Mouse (Mus musculus): ENCODE measurements around the gene Dstyk. TPM values are rescaled to one million over a fixed set of nuclear protein-coding genes. Genes with fewer than 3 reads are reported as not detected.

The Dstyk gene
- total RNA-seq (2017), result 29.6 and 42.8 TPM in 2 replicates

DNA sequence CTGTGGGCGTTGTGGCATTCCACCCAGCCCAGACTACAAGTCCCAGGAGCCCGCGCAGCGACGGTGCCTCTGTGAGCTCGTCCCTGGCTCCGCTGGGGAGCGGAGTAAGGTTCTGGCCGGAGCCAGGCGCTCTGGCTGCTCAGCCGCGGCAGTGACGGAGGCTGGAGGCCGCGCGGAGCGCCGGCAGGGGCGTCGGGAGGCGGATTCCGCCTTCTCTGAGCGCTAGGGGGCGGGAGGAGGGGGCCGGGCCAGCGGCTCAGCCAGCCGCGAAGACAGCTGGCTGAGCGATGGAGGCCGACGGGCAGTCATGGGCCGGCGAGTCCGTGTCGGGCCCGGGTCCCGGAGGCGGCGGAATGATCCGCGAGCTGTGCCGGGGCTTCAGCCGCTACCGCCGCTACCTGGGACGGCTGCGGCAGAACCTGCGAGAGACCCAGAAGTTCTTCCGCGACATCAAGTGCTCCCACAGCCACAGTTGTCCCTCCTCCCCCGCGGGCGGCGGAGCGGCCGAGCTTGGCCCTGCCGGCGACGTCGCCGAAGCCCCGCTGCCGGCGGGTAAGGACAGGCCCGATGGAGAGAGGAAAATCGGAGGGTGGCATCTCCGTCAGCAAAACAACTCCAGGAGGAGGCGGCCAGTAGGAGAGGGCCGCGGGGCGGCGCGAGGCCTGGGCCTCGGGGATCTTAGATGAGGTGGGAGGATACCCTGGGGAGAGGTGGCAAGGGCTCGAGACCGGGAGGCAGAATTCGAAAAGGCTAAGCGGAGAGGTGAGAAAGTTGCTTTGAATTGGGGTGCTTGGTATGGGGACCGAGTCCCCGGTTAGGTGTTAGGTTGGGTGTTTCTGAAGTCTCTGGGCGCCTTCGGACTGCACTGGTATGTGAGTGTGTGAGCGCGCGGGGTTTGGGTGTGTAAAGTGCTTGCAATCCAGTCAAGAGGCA is at the start of gene Dstyk:
Gene Dstyk (plus strand): TSS at position 237 of the 933 bp plus-strand sequence.
- peak; percentile 93 for ATAC-seq (replicated peaks in 1 of 2; ENCODE audit: insufficient read depth in 1 of 2, low FRiP score in 2 of 2, low TSS enrichment in 1 of 2, low read depth in 1 of 2, poor library complexity in 2 of 2, severe bottlenecking in 2 of 2)

- peak; percentile 71 to 83 for ATAC-seq (replicated peaks in 1 of 2; ENCODE audit: insufficient read depth in 1 of 2, low FRiP score in 2 of 2, low TSS enrichment in 1 of 2, low read depth in 1 of 2, poor library complexity in 2 of 2, severe bottlenecking in 2 of 2)
These were observed 49.5 kb upstream of the Dstyk start for GRCm38 (mm10) chr1:132367692-132368506.

DNA sequence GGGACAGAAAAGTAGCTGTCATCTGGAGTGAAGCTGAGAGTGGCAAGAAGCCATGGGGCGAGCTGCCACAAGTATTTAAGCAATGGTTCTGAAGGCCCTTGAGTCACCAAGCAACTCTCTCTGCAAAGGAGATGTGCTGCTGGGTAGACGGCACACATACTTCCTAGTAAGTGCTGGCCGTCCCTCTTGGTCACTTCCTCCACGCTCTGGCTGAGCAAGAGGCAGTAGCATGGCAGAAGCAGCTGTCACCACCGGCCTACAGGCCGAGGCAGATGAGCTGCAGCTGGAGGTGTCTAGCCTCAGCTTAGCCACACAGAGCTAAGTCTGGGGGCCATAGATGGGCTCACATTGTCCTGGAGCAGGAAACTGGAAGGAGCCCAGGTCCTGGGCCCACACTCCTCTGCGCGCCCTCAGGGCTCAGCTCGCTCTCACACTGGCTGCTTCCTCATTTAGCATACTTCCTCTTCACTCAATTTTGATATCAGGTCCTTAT is 46.6 kb upstream of the Dstyk start:
- peak; percentile 59 to 67 for ATAC-seq (replicated peaks in 1 of 2; ENCODE audit: insufficient read depth in 1 of 2, low FRiP score in 2 of 2, low TSS enrichment in 1 of 2, low read depth in 1 of 2, poor library complexity in 2 of 2, severe bottlenecking in 2 of 2)

DNA sequence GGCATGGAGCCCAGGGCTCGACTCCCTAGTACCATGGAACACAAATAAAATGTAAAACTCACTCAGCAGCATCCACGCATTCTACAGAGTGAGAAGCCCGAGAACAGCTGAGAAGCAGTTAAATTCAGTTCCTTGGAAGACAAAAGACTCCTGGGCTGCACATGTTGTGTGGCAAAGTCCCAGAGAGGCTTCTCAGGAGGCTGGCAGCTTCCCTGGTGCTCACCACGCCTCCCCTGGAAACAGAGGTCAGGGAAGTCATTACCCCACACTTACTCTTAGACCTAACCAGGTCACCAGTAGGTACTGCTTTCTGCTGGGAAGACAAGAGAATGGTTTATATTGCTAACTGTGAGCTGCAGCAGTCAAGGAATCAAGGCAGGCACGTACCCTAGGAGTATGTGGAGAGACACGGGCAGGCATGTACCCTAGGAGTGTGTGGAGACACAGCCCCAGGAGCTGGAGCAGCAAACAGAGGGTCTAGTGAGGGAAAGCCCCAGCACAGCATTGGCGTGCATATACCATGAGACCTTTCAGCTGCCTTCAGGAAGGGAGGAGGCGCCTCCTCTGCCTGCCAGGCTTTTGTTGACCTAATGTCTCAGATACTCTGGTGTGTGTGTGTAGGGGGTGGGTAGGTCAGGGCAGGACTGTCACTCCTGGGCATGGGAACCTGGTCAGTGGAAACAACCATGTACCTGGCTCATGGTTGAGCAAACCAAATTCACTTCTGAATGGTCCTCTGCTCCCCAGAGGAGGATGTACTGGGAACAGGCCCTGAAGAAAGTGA is 45.9 kb upstream of the Dstyk start:
- no peak for ATAC-seq (replicated peaks in 1 of 2; ENCODE audit: insufficient read depth in 1 of 2, low FRiP score in 2 of 2, low TSS enrichment in 1 of 2, low read depth in 1 of 2, poor library complexity in 2 of 2, severe bottlenecking in 2 of 2)

- ATAC-seq (replicated peaks in 1 of 2; ENCODE audit: insufficient read depth in 1 of 2, low FRiP score in 2 of 2, low TSS enrichment in 1 of 2, low read depth in 1 of 2, poor library complexity in 2 of 2, severe bottlenecking in 2 of 2), result no peak
These were observed 45.0 kb upstream of the Dstyk start for GRCm38 (mm10) chr1:132372354-132372753.

DNA sequence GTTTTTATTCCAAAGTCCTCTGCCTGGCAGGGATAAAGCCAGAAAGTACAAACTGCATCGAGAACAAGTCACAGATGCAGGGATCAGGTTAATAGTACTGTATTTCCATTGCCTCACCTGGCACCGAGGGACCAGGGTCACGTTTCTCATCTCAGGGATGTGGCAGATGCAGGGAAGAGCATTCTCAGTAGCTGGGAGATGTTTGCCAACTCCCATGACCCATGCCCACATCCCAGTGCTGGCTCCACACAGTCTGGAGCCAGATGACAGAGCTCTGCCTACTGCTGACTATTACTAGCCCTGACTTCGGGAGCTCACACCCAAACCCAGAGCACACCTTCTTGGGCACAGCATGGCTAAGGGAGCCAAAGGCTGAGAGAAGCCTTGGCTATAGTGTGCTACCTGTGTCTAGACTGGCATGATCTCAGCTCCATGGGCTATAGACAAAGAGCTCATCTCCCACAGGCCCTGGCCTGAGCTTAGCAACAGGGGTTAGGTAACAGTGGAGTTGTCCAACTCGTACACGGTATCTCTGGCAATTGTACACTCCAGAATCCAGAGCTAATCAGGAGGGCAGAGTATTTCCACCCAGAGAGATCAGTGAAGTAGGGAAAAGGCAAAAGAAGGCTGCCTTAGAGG is 44.3 kb upstream of the Dstyk start:
- no peak for ATAC-seq (replicated peaks in 1 of 2; ENCODE audit: insufficient read depth in 1 of 2, low FRiP score in 2 of 2, low TSS enrichment in 1 of 2, low read depth in 1 of 2, poor library complexity in 2 of 2, severe bottlenecking in 2 of 2)

GRCm38 (mm10) chr1:132374140-132374872 is 43.0 kb upstream of the Dstyk start:
- no peak for ATAC-seq (replicated peaks in 1 of 2; ENCODE audit: insufficient read depth in 1 of 2, low FRiP score in 2 of 2, low TSS enrichment in 1 of 2, low read depth in 1 of 2, poor library complexity in 2 of 2, severe bottlenecking in 2 of 2)

DNA sequence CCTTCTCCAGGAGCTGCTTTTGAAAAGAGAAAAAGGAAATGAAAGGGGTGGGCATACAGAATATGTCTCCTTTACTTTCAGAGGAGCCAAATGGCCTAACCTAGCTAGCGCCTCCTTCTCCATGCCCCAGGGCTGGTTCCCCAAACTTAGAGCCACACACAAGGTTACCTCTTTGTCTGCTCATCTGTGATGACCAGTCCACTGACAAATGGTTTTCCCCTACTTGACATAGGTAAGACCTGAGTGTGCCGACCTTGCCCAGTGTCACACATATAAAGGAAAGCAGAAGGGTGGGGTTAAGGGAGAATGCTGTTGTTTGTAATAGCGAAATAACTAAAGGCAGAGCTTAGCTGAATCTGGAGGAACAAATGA is 42.5 kb upstream of the Dstyk start:
- no peak for ATAC-seq (replicated peaks in 1 of 2; ENCODE audit: insufficient read depth in 1 of 2, low FRiP score in 2 of 2, low TSS enrichment in 1 of 2, low read depth in 1 of 2, poor library complexity in 2 of 2, severe bottlenecking in 2 of 2)

DNA sequence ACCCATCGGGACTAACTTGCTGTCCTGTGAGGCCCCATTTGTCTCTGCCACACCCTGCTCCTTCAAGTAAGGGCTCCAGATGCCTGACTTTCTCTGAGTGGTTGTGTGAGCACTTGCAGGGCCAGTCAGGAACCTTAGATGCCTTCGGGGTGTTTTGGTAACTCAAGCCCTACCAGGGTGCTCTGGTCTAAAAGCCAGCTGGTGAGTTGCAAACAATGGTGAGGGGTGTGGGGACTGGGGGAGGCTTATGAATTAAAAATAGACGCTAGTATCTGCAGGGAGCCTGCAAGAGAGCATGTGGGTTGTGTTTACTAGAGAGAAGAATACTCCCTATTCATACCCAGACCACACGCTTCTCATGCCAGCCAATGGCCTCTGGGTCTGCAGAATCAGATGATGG is 42.1 kb upstream of the Dstyk start:
- ATAC-seq (replicated peaks in 1 of 2; ENCODE audit: insufficient read depth in 1 of 2, low FRiP score in 2 of 2, low TSS enrichment in 1 of 2, low read depth in 1 of 2, poor library complexity in 2 of 2, severe bottlenecking in 2 of 2), result no peak

DNA sequence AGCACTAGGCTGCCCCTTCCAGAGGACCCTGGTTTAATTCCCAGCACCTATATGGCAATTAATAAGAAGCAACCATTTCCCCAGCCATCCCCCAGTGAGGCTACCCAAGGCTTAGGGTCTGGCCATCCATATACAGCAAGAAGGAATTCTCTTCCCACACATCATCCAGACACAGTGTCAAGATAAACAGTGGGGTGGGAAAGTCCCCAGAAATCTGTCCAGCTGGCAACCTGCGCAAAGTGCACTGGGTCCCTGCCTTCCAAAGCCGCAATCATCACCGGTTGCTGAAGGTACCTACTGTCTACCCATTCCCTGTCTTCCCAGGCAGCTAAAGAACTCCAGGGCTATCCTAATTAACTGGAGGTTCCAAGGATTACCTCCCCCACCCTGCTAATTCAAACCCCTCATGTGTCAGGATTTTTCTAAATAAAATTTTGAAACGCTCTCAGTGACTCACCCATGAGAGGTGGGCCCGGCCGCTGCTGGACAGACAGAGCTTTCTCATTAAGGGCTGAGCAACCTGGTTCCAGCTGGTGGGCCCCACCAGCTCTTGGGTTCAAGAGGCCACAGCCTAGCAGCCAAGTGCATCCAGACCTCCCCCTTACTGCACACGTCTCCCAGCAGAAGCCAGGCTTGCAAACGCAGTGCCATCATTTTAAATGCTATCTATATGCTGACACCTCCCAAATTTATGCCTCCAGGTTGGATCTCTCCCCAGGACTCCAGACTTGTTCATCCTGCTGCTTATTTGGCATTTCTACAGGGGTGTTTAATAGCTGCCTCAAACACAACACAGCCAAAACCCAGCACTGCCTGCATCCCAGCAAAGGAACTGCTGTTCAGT is 40.9 kb upstream of the Dstyk start:
- no peak for ATAC-seq (replicated peaks in 1 of 2; ENCODE audit: insufficient read depth in 1 of 2, low FRiP score in 2 of 2, low TSS enrichment in 1 of 2, low read depth in 1 of 2, poor library complexity in 2 of 2, severe bottlenecking in 2 of 2)

GRCm38 (mm10) chr1:132377055-132377365 is 40.3 kb upstream of the Dstyk start:
- no peak for ATAC-seq (replicated peaks in 1 of 2; ENCODE audit: insufficient read depth in 1 of 2, low FRiP score in 2 of 2, low TSS enrichment in 1 of 2, low read depth in 1 of 2, poor library complexity in 2 of 2, severe bottlenecking in 2 of 2)

DNA sequence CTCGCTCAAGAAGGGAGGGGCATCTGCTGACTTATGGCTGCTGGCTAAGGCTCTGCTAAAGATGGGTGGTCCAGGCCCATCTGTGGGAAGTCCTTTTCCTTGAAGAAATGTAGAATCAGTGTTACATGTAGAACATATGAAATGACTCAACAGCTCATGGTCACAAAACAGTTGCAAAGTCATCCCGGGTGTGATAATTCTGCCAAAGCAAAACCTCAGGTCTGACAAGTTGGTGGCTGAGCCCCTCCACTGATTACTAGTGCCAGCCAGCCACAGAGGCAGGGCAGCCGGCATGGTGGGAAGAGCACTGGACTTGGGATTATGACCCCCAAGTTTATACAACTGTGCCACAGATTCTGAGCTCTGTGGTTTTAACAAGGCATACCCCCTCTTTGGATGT is 39.5 kb upstream of the Dstyk start:
- peak; percentile 45 to 51; a peak in 3 of 4 replicates for ATAC-seq (replicated peaks in 1 of 2; ENCODE audit: insufficient read depth in 1 of 2, low FRiP score in 2 of 2, low TSS enrichment in 1 of 2, low read depth in 1 of 2, poor library complexity in 2 of 2, severe bottlenecking in 2 of 2)

GRCm38 (mm10) chr1:132380550-132381100 is 36.7 kb upstream of the Dstyk start:
- ATAC-seq (replicated peaks in 1 of 2; ENCODE audit: insufficient read depth in 1 of 2, low FRiP score in 2 of 2, low TSS enrichment in 1 of 2, low read depth in 1 of 2, poor library complexity in 2 of 2, severe bottlenecking in 2 of 2), result no peak

DNA sequence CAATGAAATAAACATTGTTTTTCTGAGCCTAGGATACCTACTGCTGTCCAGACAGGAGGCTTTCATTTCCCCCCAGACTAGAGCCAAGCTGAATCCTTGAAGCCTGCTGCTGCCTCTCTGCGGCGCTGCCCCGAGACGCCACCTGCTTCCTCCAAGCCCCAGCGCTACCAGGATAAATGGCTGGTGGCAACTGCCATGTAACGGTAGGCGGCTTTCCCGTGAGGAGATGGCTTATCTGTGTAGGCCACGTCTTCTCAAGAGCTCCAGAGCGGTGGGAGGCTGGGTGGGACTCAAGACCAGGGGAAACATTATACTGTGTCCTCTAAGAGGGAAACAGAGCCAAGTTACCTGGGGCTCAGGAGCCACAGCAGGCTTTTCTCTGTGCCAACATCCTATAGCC is 35.4 kb upstream of the Dstyk start:
- ATAC-seq (replicated peaks in 1 of 2; ENCODE audit: insufficient read depth in 1 of 2, low FRiP score in 2 of 2, low TSS enrichment in 1 of 2, low read depth in 1 of 2, poor library complexity in 2 of 2, severe bottlenecking in 2 of 2), result peak; percentile 67 to 72

- ATAC-seq (replicated peaks in 1 of 2; ENCODE audit: insufficient read depth in 1 of 2, low FRiP score in 2 of 2, low TSS enrichment in 1 of 2, low read depth in 1 of 2, poor library complexity in 2 of 2, severe bottlenecking in 2 of 2), result no peak
These were observed 33.3 kb upstream of the Dstyk start for GRCm38 (mm10) chr1:132384001-132384554.
